Mouse (Mus musculus): ENCODE results near the gene Mycl. TPM values are rescaled to one million over a fixed set of nuclear protein-coding genes. Genes with fewer than 3 reads are reported as not detected.
A peak's percentile ranks its signal among the peaks of the same experiment; 100 is the strongest.
"Not testable (repeated sequence)": the region's sequence is repeated elsewhere in the genome, so short reads cannot be mapped to it uniquely, and the experiment has no call there.

Gene Mycl
- polyA plus RNA-seq, 1 experiment from 2014 or later = 32.8 TPM

DNA sequence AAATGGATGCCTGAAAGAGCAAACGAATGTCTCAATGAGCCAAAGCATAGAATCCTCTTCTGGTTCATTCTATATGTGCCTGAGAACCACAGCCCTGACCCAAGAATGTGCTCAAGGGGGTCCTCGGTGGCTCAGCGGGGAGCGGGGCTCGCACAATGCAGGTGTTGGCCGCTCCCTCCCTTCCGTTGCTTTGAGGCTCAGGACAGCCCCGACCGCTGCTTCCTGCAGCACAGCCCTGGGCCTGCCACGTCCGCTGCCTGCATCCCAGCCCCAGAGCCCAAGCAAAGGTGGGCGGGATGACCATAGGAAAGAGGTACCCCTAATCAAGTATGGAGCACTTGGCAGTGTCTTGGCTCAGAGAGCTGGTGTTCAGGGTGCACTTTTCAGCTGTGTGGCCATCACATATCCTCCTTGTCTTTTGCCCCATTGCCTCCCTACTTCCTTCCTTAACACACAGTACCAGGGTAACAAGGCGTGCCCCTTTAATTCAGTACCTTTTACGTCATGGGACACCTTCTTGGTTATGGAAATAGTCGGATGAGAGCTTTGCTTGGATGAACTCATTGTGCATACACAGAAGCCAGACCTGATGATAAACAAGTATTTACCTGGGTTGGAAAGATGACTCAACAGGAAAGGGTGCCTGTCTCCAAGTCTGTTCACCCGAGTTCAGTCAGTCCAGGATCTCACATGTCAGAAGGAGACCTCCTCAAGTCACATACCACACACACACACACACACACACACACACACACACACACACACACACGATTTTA is 11.8 kb upstream of the Mycl start:
- peaks cover 3% of the 10 kb centered on the region; the same call in 1 of the 2 replicates for H3K4me1 ChIP-seq (ENCODE audit: control insufficient read depth, insufficient read depth, low read length)
- ATAC-seq (ENCODE audit: insufficient number of reproducible peaks, low FRiP score, low TSS enrichment, low read depth) = no peak
- H3K36me3 ChIP-seq (ENCODE audit: control insufficient read depth, insufficient read depth, low read length) = no peaks in the 10 kb centered on the region
- no peak for DNase-seq (ENCODE audit: low spot score)
- H3K27ac ChIP-seq (replicated peaks; ENCODE audit: low read depth, low read length) = no peak overlapping the region
- H3K4me2 ChIP-seq (ENCODE audit: low read depth, severe bottlenecking) = peak overlapping the region; percentile 18
- no peak overlapping the region for H3K4me3 ChIP-seq (ENCODE audit: low read depth, low read length)
- 24% methylated on average over 17 of the region's 17 CpGs for WGBS
- H3K9me3 ChIP-seq (ENCODE audit: control insufficient read depth, low read length) = no peaks in the 10 kb centered on the region
- H3K27me3 ChIP-seq (ENCODE audit: control insufficient read depth, insufficient read depth, low read length) = peaks cover 6% of the 10 kb centered on the region; the same call in 1 of the 2 replicates
- H3K9ac ChIP-seq (ENCODE audit: low read length) = peak overlapping the region; percentile 34; the same call in 1 of the 2 replicates

GRCm38 (mm10) chr4:122985110-122985509 is 10.3 kb upstream of the Mycl start:
- DNase-seq (ENCODE audit: low spot score) (peak; percentile 60), ATAC-seq (ENCODE audit: insufficient number of reproducible peaks, low FRiP score, low TSS enrichment, low read depth) (peak; percentile 55; the same call in 1 of the 2 replicates)
- Histone ChIP-seq H3K27ac (replicated peaks; ENCODE audit: low read depth, low read length) (no peak overlapping the region), H3K36me3 (ENCODE audit: control insufficient read depth, insufficient read depth, low read length) (no peaks in the 10 kb centered on the region), H3K27me3 (ENCODE audit: control insufficient read depth, insufficient read depth, low read length) (peaks cover 6% of the 10 kb centered on the region; the same call in 1 of the 2 replicates), H3K4me1 (ENCODE audit: control insufficient read depth, insufficient read depth, low read length) (peaks cover 3% of the 10 kb centered on the region; the same call in 1 of the 2 replicates), H3K9me3 (ENCODE audit: control insufficient read depth, low read length) (no peaks in the 10 kb centered on the region), H3K4me3 (ENCODE audit: low read depth, low read length) (no peak overlapping the region), H3K4me2 (ENCODE audit: low read depth, severe bottlenecking) (no peak overlapping the region), H3K9ac (ENCODE audit: low read length) (no peak overlapping the region)
- 40% methylated on average over 8 of the region's 8 CpGs for WGBS

DNA sequence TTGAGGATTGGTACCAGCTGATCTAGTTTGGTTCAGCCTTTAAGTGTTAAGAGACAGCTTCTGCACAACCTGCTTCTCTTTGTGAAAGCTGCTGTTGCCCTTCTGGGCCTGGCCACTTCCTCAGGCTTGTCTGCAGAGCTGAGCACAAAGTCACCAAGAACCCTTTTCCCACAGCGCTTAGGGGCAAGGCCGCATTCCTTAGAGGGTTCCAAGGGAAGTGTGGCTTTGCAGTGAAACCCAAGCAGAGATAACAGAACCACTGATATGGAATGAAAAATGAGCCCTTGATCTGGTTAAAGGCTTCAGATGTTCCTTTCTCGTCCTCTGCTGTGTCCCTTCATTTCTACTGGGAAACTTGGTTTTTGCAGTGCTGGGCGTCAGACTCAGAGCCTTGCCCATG is 8.0 kb upstream of the Mycl start:
- peaks cover 6% of the 10 kb centered on the region; the same call in 1 of the 2 replicates for H3K27me3 ChIP-seq (ENCODE audit: control insufficient read depth, insufficient read depth, low read length)
- no peaks in the 10 kb centered on the region for H3K9me3 ChIP-seq (ENCODE audit: control insufficient read depth, low read length)
- ATAC-seq (ENCODE audit: insufficient number of reproducible peaks, low FRiP score, low TSS enrichment, low read depth) = no peak
- peaks cover 3% of the 10 kb centered on the region; the same call in 1 of the 2 replicates for H3K4me1 ChIP-seq (ENCODE audit: control insufficient read depth, insufficient read depth, low read length)
- H3K9ac ChIP-seq (ENCODE audit: low read length) = no peak overlapping the region
- 78% methylated on average over 4 of the region's 4 CpGs for WGBS
- H3K4me3 ChIP-seq (ENCODE audit: low read depth, low read length) = no peak overlapping the region
- H3K36me3 ChIP-seq (ENCODE audit: control insufficient read depth, insufficient read depth, low read length) = no peaks in the 10 kb centered on the region
- no peak overlapping the region for H3K27ac ChIP-seq (replicated peaks; ENCODE audit: low read depth, low read length)
- H3K4me2 ChIP-seq (ENCODE audit: low read depth, severe bottlenecking) = no peak overlapping the region
- no peak for DNase-seq (ENCODE audit: low spot score)

DNA sequence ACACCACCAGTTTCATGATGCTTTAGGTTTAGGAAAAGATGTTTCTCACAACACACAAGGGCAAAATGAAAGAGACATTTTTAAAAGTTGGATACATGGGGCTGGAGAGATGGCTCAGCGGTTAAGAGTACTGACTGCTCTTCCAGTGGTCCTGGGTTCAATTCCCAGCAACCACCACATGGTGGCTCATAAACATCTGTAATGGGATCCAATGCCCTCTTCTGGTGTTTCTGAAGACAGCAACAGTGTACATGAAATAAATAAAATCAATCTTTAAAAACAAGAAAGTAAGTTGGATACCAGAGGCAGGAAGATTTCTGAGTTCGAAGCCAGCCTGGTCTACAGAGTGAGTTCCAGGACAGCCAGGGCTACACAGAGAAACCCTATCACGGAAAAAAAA is 7.4 kb upstream of the Mycl start:
- H3K36me3 ChIP-seq (ENCODE audit: control insufficient read depth, insufficient read depth, low read length); H3K4me2 ChIP-seq (ENCODE audit: low read depth, severe bottlenecking); H3K9me3 ChIP-seq (ENCODE audit: control insufficient read depth, low read length); DNase-seq (ENCODE audit: low spot score); H3K4me1 ChIP-seq (ENCODE audit: control insufficient read depth, insufficient read depth, low read length); H3K4me3 ChIP-seq (ENCODE audit: low read depth, low read length); H3K9ac ChIP-seq (ENCODE audit: low read length); ATAC-seq (ENCODE audit: insufficient number of reproducible peaks, low FRiP score, low TSS enrichment, low read depth); H3K27me3 ChIP-seq (ENCODE audit: control insufficient read depth, insufficient read depth, low read length); H3K27ac ChIP-seq (replicated peaks; ENCODE audit: low read depth, low read length): not testable (repeated sequence)
- 51% methylated on average over 3 of the region's 3 CpGs for WGBS

GRCm38 (mm10) chr4:122991177-122991576 is 4.3 kb upstream of the Mycl start:
- Histone ChIP-seq H3K27ac (replicated peaks; ENCODE audit: low read depth, low read length) (no peak overlapping the region), H3K4me1 (ENCODE audit: control insufficient read depth, insufficient read depth, low read length) (no peaks in the 10 kb centered on the region), H3K9me3 (ENCODE audit: control insufficient read depth, low read length) (no peaks in the 10 kb centered on the region), H3K9ac (ENCODE audit: low read length) (no peak overlapping the region), H3K4me3 (ENCODE audit: low read depth, low read length) (no peak overlapping the region), H3K4me2 (ENCODE audit: low read depth, severe bottlenecking) (no peak overlapping the region), H3K27me3 (ENCODE audit: control insufficient read depth, insufficient read depth, low read length) (no peaks in the 10 kb centered on the region), H3K36me3 (ENCODE audit: control insufficient read depth, insufficient read depth, low read length) (no peaks in the 10 kb centered on the region)
- no peak for ATAC-seq (ENCODE audit: insufficient number of reproducible peaks, low FRiP score, low TSS enrichment, low read depth)
- 83% methylated on average over 1 of the region's 1 CpGs for WGBS
- no peak for DNase-seq (ENCODE audit: low spot score)

DNA sequence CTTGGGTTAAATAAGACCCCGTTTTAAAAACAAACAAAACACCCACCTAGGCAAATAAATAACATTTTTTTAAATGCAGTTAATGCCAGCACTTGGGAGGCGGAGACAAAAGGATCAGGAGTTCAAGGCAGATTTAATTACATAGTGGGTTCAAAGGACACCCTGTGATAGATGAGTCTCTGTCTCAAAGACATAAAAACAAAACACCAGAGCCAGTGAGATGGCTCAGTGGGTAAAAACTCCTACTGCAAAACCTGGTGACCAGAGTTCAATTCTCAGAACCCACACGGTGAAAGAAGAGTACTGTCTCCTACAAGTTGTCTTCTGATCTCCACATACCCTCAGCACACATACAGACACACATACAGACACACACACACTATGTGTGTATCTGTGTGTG is 3.2 kb upstream of the Mycl start:
- Histone ChIP-seq H3K4me3 (ENCODE audit: low read depth, low read length) (no peak overlapping the region), H3K9ac (ENCODE audit: low read length) (no peak overlapping the region), H3K27ac (replicated peaks; ENCODE audit: low read depth, low read length) (no peak overlapping the region), H3K4me2 (ENCODE audit: low read depth, severe bottlenecking) (no peak overlapping the region), H3K27me3 (ENCODE audit: control insufficient read depth, insufficient read depth, low read length) (no peaks in the 10 kb centered on the region), H3K36me3 (ENCODE audit: control insufficient read depth, insufficient read depth, low read length) (no peaks in the 10 kb centered on the region), H3K4me1 (ENCODE audit: control insufficient read depth, insufficient read depth, low read length) (peaks cover 5% of the 10 kb centered on the region), H3K9me3 (ENCODE audit: control insufficient read depth, low read length) (no peaks in the 10 kb centered on the region)
- ATAC-seq (ENCODE audit: insufficient number of reproducible peaks, low FRiP score, low TSS enrichment, low read depth) = no peak
- WGBS = 57% methylated on average over 3 of the region's 3 CpGs
- no peak for DNase-seq (ENCODE audit: low spot score)

DNA sequence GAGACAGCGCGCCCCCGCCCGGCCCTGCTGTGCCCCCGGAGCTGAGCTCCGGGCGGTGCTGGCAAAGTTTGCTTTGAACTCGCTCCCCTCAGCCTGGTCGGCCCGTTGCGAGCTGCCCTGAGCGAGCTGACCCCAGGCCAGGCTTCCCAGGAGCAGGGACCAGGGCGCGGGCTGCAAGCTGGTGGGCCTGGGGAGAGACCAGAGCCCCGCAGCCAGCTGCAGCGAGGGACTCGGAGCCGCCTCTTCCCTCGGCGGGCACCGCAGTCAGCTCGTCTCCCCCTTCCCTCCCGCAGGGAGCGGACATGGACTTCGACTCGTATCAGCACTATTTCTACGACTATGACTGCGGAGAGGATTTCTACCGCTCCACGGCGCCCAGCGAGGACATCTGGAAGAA is 767 bp downstream of the Mycl start:
- H3K4me1 ChIP-seq (ENCODE audit: control insufficient read depth, insufficient read depth, low read length) = peaks cover 29% of the 10 kb centered on the region
- WGBS = 0% methylated on average over 31 of the region's 32 CpGs
- ATAC-seq (ENCODE audit: insufficient number of reproducible peaks, low FRiP score, low TSS enrichment, low read depth) = peak; percentile 46; the same call in 1 of the 2 replicates

GRCm38 (mm10) chr4:122996618-122997381 is 1.3 kb downstream of the Mycl start:
- Histone ChIP-seq H3K4me1 (ENCODE audit: control insufficient read depth, insufficient read depth, low read length) (peaks cover 31% of the 10 kb centered on the region), H3K36me3 (ENCODE audit: control insufficient read depth, insufficient read depth, low read length) (peaks cover 4% of the 10 kb centered on the region; the same call in 1 of the 2 replicates), H3K9me3 (ENCODE audit: control insufficient read depth, low read length) (no peaks in the 10 kb centered on the region), H3K4me2 (ENCODE audit: low read depth, severe bottlenecking) (peak overlapping the region; percentile 94), H3K9ac (ENCODE audit: low read length) (peak overlapping the region; percentile 88), H3K4me3 (ENCODE audit: low read depth, low read length) (peak overlapping the region; percentile 64), H3K27me3 (ENCODE audit: control insufficient read depth, insufficient read depth, low read length) (no peaks in the 10 kb centered on the region), H3K27ac (replicated peaks; ENCODE audit: low read depth, low read length) (0 out of 2 replicates have a peak overlapping the region, but pooled peaks have one; percentile 12)
- peak; percentile 71 for DNase-seq (ENCODE audit: low spot score)
- WGBS = under 1% methylated on average over 47 of the region's 47 CpGs
- no peak for ATAC-seq (ENCODE audit: insufficient number of reproducible peaks, low FRiP score, low TSS enrichment, low read depth)

More for the DNA sequence above, 767 bp downstream of the Mycl start:
- Histone ChIP-seq H3K4me2 (ENCODE audit: low read depth, severe bottlenecking) (peak overlapping the region; percentile 94), H3K36me3 (ENCODE audit: control insufficient read depth, insufficient read depth, low read length) (peaks cover 4% of the 10 kb centered on the region; the same call in 1 of the 2 replicates), H3K27me3 (ENCODE audit: control insufficient read depth, insufficient read depth, low read length) (no peaks in the 10 kb centered on the region), H3K9ac (ENCODE audit: low read length) (peak overlapping the region; percentile 88), H3K4me3 (ENCODE audit: low read depth, low read length) (peak overlapping the region; percentile 64), H3K27ac (replicated peaks; ENCODE audit: low read depth, low read length) (peak overlapping the region; percentile 62), H3K9me3 (ENCODE audit: control insufficient read depth, low read length) (no peaks in the 10 kb centered on the region)
- DNase-seq (ENCODE audit: low spot score) = no peak

Data from limb, embryonic 11.5 days (tissue).